Mouse (Mus musculus) ES-Bruce4 (cell line): Measurements from ENCODE around the gene Cntnap2.

Source experiments
- CTCF ChIP-seq: IDR thresholded peaks from one replicate; pipeline ENCODE4 v1.8.1; 2011; ENCODE audit warnings: low read depth, low read length
- EP300 ChIP-seq: IDR thresholded peaks from 2 replicates; pipeline ENCODE4 v1.6.1; 2011; ENCODE audit warnings: low read depth, low read length; ENCODE audit not compliant: insufficient read depth
- POLR2A ChIP-seq: IDR thresholded peaks from one replicate; pipeline ENCODE4 v1.8.1; 2011; ENCODE audit warnings: low read length; ENCODE audit not compliant: insufficient read depth

DNA sequence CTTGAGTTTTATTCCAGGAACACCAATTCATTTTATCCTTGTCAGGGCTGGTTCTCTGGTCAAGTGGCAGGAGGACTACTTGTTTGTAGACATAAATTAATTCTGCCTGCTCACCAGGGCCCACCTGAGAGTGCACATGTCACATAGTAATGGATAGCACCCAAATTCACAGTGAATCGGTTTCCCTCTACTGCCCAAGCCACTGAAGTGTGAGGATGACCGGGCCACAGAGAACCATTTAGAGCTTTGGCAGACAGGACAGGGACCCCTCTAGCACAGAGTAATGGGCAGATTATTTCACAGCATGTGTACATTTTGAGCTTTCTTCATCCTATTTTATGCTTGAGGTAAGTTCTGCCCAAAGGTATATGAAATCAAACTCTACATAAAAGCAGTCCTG, 920.0 kb downstream of the Cntnap2 start:
- no peak for TF ChIP-seq CTCF
- no peak for TF ChIP-seq EP300
- no peak for TF ChIP-seq POLR2A
